Mouse (Mus musculus) liver, postnatal 0 days (tissue): ENCODE results near the gene Shq1.

Experiments
- CTCF ChIP-seq: sonication (generic); IDR thresholded peaks from 2 replicates; pipeline ENCODE4 v1.5.1; 2016; ENCODE audit warnings: antibody characterized with exemption, low read depth
- EP300 ChIP-seq: IDR thresholded peaks from 2 replicates; pipeline ENCODE4 v1.6.1; 2016; ENCODE audit warnings: antibody characterized with exemption, low read depth, mild to moderate bottlenecking

DNA sequence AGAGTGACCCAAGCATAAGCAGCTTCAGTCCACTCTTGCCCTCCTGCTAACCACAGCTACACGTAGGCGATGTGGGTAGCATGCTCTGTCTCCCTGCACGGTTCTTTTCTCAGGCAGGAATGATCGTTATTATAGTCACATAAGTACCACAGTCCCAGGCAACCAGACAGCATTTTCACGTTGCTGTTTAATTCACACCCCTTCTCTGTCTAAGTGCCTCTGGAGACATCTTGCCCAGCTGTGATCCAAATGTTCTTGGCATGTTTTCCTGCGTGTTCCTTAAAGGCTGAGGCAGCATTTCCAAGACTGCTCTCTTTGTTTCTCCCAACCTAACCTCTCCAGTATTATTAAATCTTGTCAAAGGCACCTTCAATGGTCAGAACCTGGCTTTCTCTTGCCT lies 67.3 kb downstream of the Shq1 start:
- TF ChIP-seq CTCF, result no peak
- no peak for TF ChIP-seq EP300
